Mouse (Mus musculus): ENCODE results near the gene Fam208a.

DNA sequence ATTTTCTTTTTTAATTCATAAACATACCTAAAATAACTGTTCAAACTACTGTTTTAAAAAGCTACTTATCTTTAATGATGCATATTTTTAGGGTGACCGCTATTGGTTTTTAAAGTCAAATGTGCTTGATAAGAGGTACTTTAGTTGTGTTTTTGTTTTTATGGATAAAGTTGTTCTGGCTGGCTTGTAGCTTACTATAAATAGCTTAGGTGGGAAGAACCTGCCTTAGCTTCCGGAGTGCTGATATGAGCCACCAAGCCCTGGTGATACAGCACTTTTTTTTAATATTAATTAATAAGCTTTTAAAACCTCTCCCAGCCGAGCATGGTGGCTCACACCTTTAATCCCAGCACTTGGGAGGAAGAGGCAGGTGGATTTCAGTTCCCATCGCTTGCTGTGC, 18.3 kb downstream of the Fam208a start:
- TF ChIP-seq CTCF (IDR thresholded peaks at IDR 0.05; ENCODE audit: borderline replicate concordance, insufficient read depth, low read length) (no peak), POLR2A (IDR thresholded peaks at IDR 0.05; ENCODE audit: low read depth, low read length) (no peak)
